Mouse (Mus musculus): ENCODE results near the gene Atg5. TPM values are rescaled to one million over a fixed set of nuclear protein-coding genes. Genes with fewer than 3 reads are reported as not detected.

The Atg5 gene
- polyA plus RNA-seq, 1 experiment from 2014 or later: 46.4 TPM

- Histone ChIP-seq H3K27me3 (replicated peaks) (no peaks in the 10 kb centered on the region), H3K4me3 (replicated peaks) (no peak overlapping the region), H3K4me1 (peaks cover 17% of the 10 kb centered on the region), H3K4me2 (peak overlapping the region; percentile 40), H3K9me3 (no peaks in the 10 kb centered on the region), H3K36me3 (no peaks in the 10 kb centered on the region), H3K9ac (no peak overlapping the region), H3K27ac (peak overlapping the region; percentile 50)
- peak; percentile 47; the same call in 1 of the 2 replicates for ATAC-seq (ENCODE audit: insufficient read depth, low FRiP score, low read depth)
- WGBS: 41% methylated on average over 20 of the region's 20 CpGs
Measured at GRCm38 (mm10) chr10:44380476-44381208, 112.5 kb downstream of the Atg5 start.

GRCm38 (mm10) chr10:44381397-44381796, 113.2 kb downstream of the Atg5 start:
- Histone ChIP-seq H3K27ac (peak overlapping the region; percentile 50), H3K9me3 (no peaks in the 10 kb centered on the region), H3K9ac (no peak overlapping the region), H3K27me3 (replicated peaks) (no peaks in the 10 kb centered on the region), H3K4me3 (replicated peaks) (no peak overlapping the region), H3K4me1 (peaks cover 17% of the 10 kb centered on the region), H3K36me3 (no peaks in the 10 kb centered on the region), H3K4me2 (no peak overlapping the region)
- 19% methylated on average over 3 of the region's 3 CpGs for WGBS
- ATAC-seq (ENCODE audit: insufficient read depth, low FRiP score, low read depth): peak; percentile 57; the same call in 1 of the 2 replicates

DNA sequence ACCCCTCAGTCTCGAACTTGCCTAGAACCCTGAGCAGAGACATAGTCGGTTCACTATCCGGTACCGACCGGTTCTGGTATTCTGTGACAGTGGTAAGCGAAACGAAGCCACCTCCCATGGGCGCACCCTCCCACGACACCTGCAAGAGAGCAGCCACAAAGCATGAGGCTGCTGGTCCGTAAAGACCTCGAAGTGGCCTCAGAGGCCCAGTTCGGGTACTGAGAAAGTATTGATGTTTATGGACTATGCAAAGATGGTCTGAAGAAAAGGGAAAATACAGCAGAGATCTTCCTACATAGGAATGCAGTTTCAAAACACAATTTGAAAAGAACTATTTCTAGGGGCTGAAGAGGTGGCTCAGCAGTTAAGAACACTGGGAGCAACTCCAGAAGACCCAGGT, 113.8 kb downstream of the Atg5 start:
- ATAC-seq (ENCODE audit: insufficient read depth, low FRiP score, low read depth): no peak
- Histone ChIP-seq H3K4me1 (peaks cover 17% of the 10 kb centered on the region), H3K27ac (no peak overlapping the region), H3K4me2 (no peak overlapping the region), H3K36me3 (no peaks in the 10 kb centered on the region), H3K27me3 (replicated peaks) (no peaks in the 10 kb centered on the region), H3K4me3 (replicated peaks) (no peak overlapping the region), H3K9ac (no peak overlapping the region), H3K9me3 (no peaks in the 10 kb centered on the region)
- WGBS: 84% methylated on average over 12 of the region's 12 CpGs

DNA sequence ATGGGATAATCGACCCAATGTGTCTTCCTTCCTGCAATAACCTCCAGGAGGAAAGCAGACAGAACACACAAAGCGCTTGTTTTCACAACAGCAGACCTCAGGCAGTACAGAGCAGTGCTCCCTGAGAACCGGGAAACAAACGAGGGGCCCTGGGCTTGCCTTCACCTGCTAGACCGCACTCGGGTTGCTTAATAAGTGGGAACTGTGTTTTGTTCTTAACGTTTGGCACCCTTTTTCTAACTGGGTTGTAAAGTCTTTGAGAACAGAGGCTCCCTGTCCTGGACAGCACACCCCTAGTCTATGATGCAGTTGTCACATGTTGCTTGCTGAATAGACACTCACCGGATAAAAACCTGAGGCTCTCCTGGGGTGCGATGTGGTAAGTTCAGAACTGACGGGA, 115.1 kb downstream of the Atg5 start:
- WGBS: 66% methylated on average over 10 of the region's 10 CpGs

DNA sequence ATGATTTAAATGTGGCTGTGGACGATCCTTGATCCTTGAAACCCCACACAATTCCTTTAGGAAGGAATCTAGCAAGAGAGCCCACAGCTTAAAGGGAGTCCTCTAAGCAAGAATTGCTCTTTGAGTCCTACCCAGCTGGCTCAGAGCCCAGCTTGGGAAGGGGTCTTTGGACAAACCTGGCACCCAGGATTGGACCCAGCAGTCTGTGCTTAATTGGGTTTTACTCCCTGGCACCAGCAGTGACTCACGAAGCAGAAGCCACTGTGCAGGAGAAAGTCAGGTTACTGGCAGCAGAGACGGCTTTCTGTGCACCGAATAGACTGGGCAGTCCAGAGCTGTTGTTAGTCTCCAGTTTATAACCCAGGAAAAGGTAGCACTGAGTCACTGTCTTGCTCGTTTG, 117.1 kb downstream of the Atg5 start:
- WGBS: 75% methylated on average over 5 of the region's 5 CpGs
- H3K9ac ChIP-seq: no peak overlapping the region

More for the DNA sequence above, 115.1 kb downstream of the Atg5 start:
- Histone ChIP-seq H3K4me2 (no peak overlapping the region), H3K36me3 (no peaks in the 10 kb centered on the region), H3K4me1 (peaks cover 17% of the 10 kb centered on the region), H3K27me3 (replicated peaks) (no peaks in the 10 kb centered on the region), H3K4me3 (replicated peaks) (no peak overlapping the region), H3K27ac (no peak overlapping the region), H3K9me3 (no peaks in the 10 kb centered on the region), H3K9ac (no peak overlapping the region)
- no peak for ATAC-seq (ENCODE audit: insufficient read depth, low FRiP score, low read depth)

DNA sequence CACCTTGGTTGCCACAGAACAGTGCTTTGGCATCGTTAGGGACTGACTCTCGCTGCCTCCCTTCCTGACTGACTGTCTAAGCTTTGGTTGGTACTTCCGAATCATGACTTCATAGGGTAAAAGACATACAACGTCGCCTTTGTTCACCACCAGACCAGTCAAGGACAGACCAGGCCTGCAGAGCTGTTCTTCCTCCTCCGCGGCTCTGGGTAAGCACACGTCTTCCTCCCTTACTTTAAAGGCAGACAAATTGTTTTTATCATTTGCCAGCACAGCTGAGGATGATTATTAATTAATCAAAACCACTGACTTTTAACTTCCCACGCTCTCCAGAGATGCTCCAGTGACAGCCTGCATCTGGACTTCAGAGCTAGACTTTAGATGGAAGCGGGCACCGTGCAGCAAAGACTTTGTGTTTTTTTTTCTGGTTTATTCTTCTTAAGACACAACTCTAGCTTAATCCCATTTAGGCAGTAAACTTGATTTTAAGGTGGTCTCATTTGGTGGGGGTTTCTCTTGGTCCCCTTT, 120.6 kb downstream of the Atg5 start:
- 59% methylated on average over 11 of the region's 11 CpGs for WGBS
- Histone ChIP-seq H3K4me1 (no peaks in the 10 kb centered on the region), H3K9ac (no peak overlapping the region), H3K27me3 (replicated peaks) (no peaks in the 10 kb centered on the region), H3K4me2 (no peak overlapping the region), H3K36me3 (no peaks in the 10 kb centered on the region), H3K9me3 (no peaks in the 10 kb centered on the region), H3K27ac (no peak overlapping the region), H3K4me3 (replicated peaks) (no peak overlapping the region)
- ATAC-seq (ENCODE audit: insufficient read depth, low FRiP score, low read depth): no peak

More for the DNA sequence above, 117.1 kb downstream of the Atg5 start:
- Histone ChIP-seq H3K4me1 (peaks cover 16% of the 10 kb centered on the region), H3K36me3 (no peaks in the 10 kb centered on the region), H3K27me3 (replicated peaks) (no peaks in the 10 kb centered on the region), H3K4me3 (replicated peaks) (no peak overlapping the region), H3K27ac (no peak overlapping the region), H3K9me3 (no peaks in the 10 kb centered on the region), H3K4me2 (no peak overlapping the region)
- no peak for ATAC-seq (ENCODE audit: insufficient read depth, low FRiP score, low read depth)

- Histone ChIP-seq H3K27me3 (replicated peaks) (no peaks in the 10 kb centered on the region), H3K4me3 (replicated peaks) (no peak overlapping the region), H3K4me1 (no peaks in the 10 kb centered on the region), H3K27ac (no peak overlapping the region), H3K36me3 (no peaks in the 10 kb centered on the region), H3K9ac (no peak overlapping the region), H3K9me3 (no peaks in the 10 kb centered on the region), H3K4me2 (no peak overlapping the region)
- WGBS: 78% methylated on average over 5 of the region's 5 CpGs
- no peak for ATAC-seq (ENCODE audit: insufficient read depth, low FRiP score, low read depth)
Measured at GRCm38 (mm10) chr10:44390286-44390685, 122.1 kb downstream of the Atg5 start.

DNA sequence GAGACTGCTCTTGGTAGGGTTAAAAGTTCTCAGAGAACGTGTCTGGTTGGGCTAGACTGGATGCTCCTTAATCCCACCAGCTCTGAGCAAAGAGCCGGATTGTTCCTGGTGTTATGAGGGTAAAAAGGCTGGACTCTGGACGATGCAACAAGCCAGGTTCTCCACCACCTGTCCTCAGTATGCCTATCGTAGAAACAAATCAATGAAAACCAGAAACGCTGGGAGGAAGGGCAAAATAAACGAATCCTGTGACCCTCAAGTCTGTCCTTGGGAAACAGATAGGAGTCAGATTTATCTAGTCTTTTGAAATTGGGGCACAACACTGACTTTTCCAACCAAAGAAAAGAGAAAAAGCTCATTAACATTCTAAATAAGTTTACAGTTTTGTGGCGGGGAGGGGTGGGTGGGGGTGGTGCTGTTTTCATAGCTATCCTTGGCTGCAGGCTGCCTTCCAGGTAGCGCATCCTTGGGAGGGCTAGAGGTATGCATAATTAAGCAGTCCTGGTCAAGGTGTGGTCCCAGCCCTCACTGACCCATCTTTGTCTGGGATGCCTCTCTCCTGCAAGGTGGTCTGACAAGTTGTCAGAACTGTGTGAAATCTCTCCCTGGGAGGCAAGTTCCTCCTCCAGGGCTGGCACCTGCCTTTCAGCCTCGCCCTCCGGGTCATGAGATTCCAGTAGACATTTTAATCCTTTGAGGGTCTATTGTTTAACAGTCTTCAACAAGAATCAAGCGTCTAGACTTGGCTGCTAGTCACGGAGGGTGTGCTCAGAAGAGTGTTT, 123.5 kb downstream of the Atg5 start:
- ATAC-seq (ENCODE audit: insufficient read depth, low FRiP score, low read depth): no peak
- H3K9ac ChIP-seq: no peak overlapping the region
- H3K4me2 ChIP-seq: no peak overlapping the region
- no peaks in the 10 kb centered on the region for H3K36me3 ChIP-seq
- 37% methylated on average over 12 of the region's 12 CpGs for WGBS
- H3K9me3 ChIP-seq: no peaks in the 10 kb centered on the region
- H3K4me3 ChIP-seq (replicated peaks): no peak overlapping the region
- H3K27ac ChIP-seq: no peak overlapping the region
- no peaks in the 10 kb centered on the region for H3K4me1 ChIP-seq
- H3K27me3 ChIP-seq (replicated peaks): no peaks in the 10 kb centered on the region

DNA sequence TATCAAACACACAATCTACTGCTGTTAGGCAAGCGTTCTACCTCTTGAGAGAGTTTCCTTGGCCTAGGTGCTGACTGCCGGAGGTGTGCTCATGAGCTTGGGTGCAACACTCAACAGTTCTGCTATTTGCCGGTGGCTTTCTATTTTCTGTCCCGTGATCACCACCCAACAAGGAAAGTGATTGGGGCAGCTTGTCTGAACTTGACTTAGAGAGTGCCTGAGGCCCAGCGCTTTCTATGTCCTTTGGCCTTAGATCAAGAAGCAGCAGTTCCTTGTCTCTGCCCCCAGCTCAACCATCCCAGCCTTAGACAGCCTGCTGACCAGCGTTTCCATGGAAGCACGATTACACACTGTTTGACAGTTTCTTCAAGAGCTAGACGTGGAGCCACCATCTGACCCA, 124.7 kb downstream of the Atg5 start:
- ATAC-seq (ENCODE audit: insufficient read depth, low FRiP score, low read depth): no peak
- WGBS: 80% methylated on average over 8 of the region's 8 CpGs

DNA sequence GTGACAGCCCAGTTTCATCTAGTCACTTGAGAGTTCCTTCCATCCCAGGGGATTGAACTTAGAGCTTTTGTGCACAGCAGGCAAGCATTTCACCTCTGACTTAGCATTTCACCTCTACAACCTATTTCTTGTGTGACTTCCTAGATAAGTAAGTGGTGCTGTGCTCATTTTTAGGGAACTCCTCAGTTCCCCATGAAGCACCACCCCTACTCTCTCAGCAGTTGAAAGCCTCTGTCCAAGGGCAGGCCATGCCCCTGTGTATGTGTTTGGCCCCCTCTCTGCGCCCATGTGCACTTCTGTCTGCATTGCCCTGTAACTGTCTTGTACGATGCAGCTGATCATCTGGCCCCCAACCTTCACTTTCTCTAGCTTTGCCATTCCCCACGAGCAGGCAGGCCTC, 132.0 kb downstream of the Atg5 start:
- no peaks in the 10 kb centered on the region for H3K36me3 ChIP-seq
- no peaks in the 10 kb centered on the region for H3K4me1 ChIP-seq
- H3K4me3 ChIP-seq (replicated peaks): no peak overlapping the region
- H3K27ac ChIP-seq: no peak overlapping the region
- H3K4me2 ChIP-seq: no peak overlapping the region
- no peaks in the 10 kb centered on the region for H3K9me3 ChIP-seq
- H3K9ac ChIP-seq: no peak overlapping the region
- no peak for ATAC-seq (ENCODE audit: insufficient read depth, low FRiP score, low read depth)
- WGBS: 63% methylated on average over 3 of the region's 3 CpGs
- H3K27me3 ChIP-seq (replicated peaks): no peaks in the 10 kb centered on the region

More for the DNA sequence above, 124.7 kb downstream of the Atg5 start:
- H3K4me2 ChIP-seq: no peak overlapping the region
- no peak overlapping the region for H3K27ac ChIP-seq
- H3K27me3 ChIP-seq (replicated peaks): no peaks in the 10 kb centered on the region
- no peaks in the 10 kb centered on the region for H3K4me1 ChIP-seq
- H3K36me3 ChIP-seq: no peaks in the 10 kb centered on the region
- H3K9me3 ChIP-seq: no peaks in the 10 kb centered on the region
- no peak overlapping the region for H3K4me3 ChIP-seq (replicated peaks)
- no peak overlapping the region for H3K9ac ChIP-seq

GRCm38 (mm10) chr10:44400602-44401001, 132.4 kb downstream of the Atg5 start:
- H3K4me3 ChIP-seq (replicated peaks): no peak overlapping the region
- no peak overlapping the region for H3K4me2 ChIP-seq
- no peak overlapping the region for H3K9ac ChIP-seq
- 61% methylated on average over 13 of the region's 13 CpGs for WGBS
- no peaks in the 10 kb centered on the region for H3K9me3 ChIP-seq
- no peaks in the 10 kb centered on the region for H3K4me1 ChIP-seq
- no peaks in the 10 kb centered on the region for H3K27me3 ChIP-seq (replicated peaks)
- no peaks in the 10 kb centered on the region for H3K36me3 ChIP-seq
- no peak overlapping the region for H3K27ac ChIP-seq
- ATAC-seq (ENCODE audit: insufficient read depth, low FRiP score, low read depth): no peak

GRCm38 (mm10) chr10:44401600-44401999, 133.4 kb downstream of the Atg5 start:
- 80% methylated on average over 10 of the region's 10 CpGs for WGBS
- H3K9me3 ChIP-seq: no peaks in the 10 kb centered on the region
- no peak overlapping the region for H3K4me3 ChIP-seq (replicated peaks)
- no peaks in the 10 kb centered on the region for H3K36me3 ChIP-seq
- H3K9ac ChIP-seq: no peak overlapping the region
- H3K27me3 ChIP-seq (replicated peaks): no peaks in the 10 kb centered on the region
- no peak overlapping the region for H3K27ac ChIP-seq
- H3K4me1 ChIP-seq: no peaks in the 10 kb centered on the region
- no peak for ATAC-seq (ENCODE audit: insufficient read depth, low FRiP score, low read depth)
- no peak overlapping the region for H3K4me2 ChIP-seq

Data from stomach, embryonic 15.5 days (tissue).